Mouse (Mus musculus) sigmoid colon, adult 10 weeks (tissue): Measurements from ENCODE around the gene Rhbdl1. TPM values are rescaled to one million over a fixed set of nuclear protein-coding genes. Genes with fewer than 3 reads are reported as not detected.

Source experiments
- polyA plus RNA-seq: library from polyadenylated mRNA; stranded (reverse); fragments of 350-450 nt; fragmentation: Illumina TruSeq; extraction: RNeasy Lipid Tissue Mini Kit (QIAGEN cat#74804); gene quantifications from one replicate; pipeline ENCODE4 v1.2.3, GENCODE M21; 2014; ENCODE audit warnings: low read depth, low replicate concordance

The Rhbdl1 gene
- polyA plus RNA-seq, 1 experiment from 2014 or later = not detected

Other genes with a start within 250 kb of the Rhbdl1 start
- not detected for gene Gng13, start 120.1 kb downstream of the Rhbdl1 start, polyA plus RNA-seq
- gene Chtf18, start 109.9 kb downstream of the Rhbdl1 start, polyA plus RNA-seq = not detected
- gene Rpusd1, start 109.6 kb downstream of the Rhbdl1 start, polyA plus RNA-seq = not detected
- gene Mslnl, start 101.3 kb downstream of the Rhbdl1 start, polyA plus RNA-seq = not detected
- gene Msln, start 82.9 kb downstream of the Rhbdl1 start, polyA plus RNA-seq = 0.41 TPM
- gene Narfl, start 63.5 kb downstream of the Rhbdl1 start, polyA plus RNA-seq = 1.5 TPM
- not detected for gene Haghl, start 51.6 kb downstream of the Rhbdl1 start, polyA plus RNA-seq
- not detected for gene Ccdc78, start 50.7 kb downstream of the Rhbdl1 start, polyA plus RNA-seq
- gene Fam173a, start 44.4 kb downstream of the Rhbdl1 start, polyA plus RNA-seq = 0.38 TPM
- gene AC134908.4, start 41.6 kb downstream of the Rhbdl1 start, polyA plus RNA-seq = not detected
- gene Metrn, start 40.2 kb downstream of the Rhbdl1 start, polyA plus RNA-seq = not detected
- 1.4 TPM for gene Fbxl16, start 28.2 kb downstream of the Rhbdl1 start, polyA plus RNA-seq
- gene Wdr24, start 13.7 kb downstream of the Rhbdl1 start, polyA plus RNA-seq = 0.76 TPM
- gene Jmjd8, start 8.4 kb downstream of the Rhbdl1 start, polyA plus RNA-seq = 3.4 TPM
- 7.7 TPM for gene Stub1, start 3.9 kb downstream of the Rhbdl1 start, polyA plus RNA-seq
- gene Gm20683, start 4.5 kb upstream of the Rhbdl1 start, polyA plus RNA-seq = not detected
- 18.0 TPM for gene Rhot2, start 7.6 kb upstream of the Rhbdl1 start, polyA plus RNA-seq
- 1.8 TPM for gene Wdr90, start 24.2 kb upstream of the Rhbdl1 start, polyA plus RNA-seq
- not detected for gene Mcrip2, start 31.5 kb upstream of the Rhbdl1 start, polyA plus RNA-seq
- 15.8 TPM for gene Mettl26, start 37.8 kb upstream of the Rhbdl1 start, polyA plus RNA-seq
- gene Wfikkn1, start 43.6 kb upstream of the Rhbdl1 start, polyA plus RNA-seq = not detected
- 1.5 TPM for gene Rab40c, start 82.4 kb upstream of the Rhbdl1 start, polyA plus RNA-seq
- 26.7 TPM for gene Pigq, start 107.6 kb upstream of the Rhbdl1 start, polyA plus RNA-seq
- gene Nhlrc4, start 107.7 kb upstream of the Rhbdl1 start, polyA plus RNA-seq = not detected
- not detected for gene A930017K11Rik, start 115.3 kb upstream of the Rhbdl1 start, polyA plus RNA-seq
- gene Capn15, start 148.5 kb upstream of the Rhbdl1 start, polyA plus RNA-seq = 0.85 TPM
- gene Rab11fip3, start 232.3 kb upstream of the Rhbdl1 start, polyA plus RNA-seq = 2.1 TPM